Mouse (Mus musculus) gastrocnemius, postnatal 10 days (tissue): ENCODE measurements around the gene Mapk3. TPM values are rescaled to one million over a fixed set of nuclear protein-coding genes. Genes with fewer than 3 reads are reported as not detected.
A peak's percentile ranks its signal among the peaks of the same experiment; 100 is the strongest.

ENCODE experiments used
- DNase-seq: peaks from one replicate; pipeline ENCODE4 v3.0.0; 2021; ENCODE audit warnings: mixed read lengths
- total RNA-seq, 2 experiments: library from RNA; stranded (reverse); gene quantifications; 2 replicates each; pipeline ENCODE4 v1.2.3; 2021

Gene Mapk3
- total RNA-seq, 2 experiments from 2014 or later = 43.7 to 54.7 TPM

GRCm38 (mm10) chr7:126802134-126802889 lies 42.9 kb downstream of the Mapk3 start:
- DNase-seq = peak; percentile 58

- DNase-seq = no peak
Observed at GRCm38 (mm10) chr7:126803181-126803580, 43.8 kb downstream of the Mapk3 start.

- no peak for DNase-seq
Observed at GRCm38 (mm10) chr7:126803751-126804150, 44.4 kb downstream of the Mapk3 start.

- DNase-seq = no peak
Observed at GRCm38 (mm10) chr7:126806956-126807355, 47.6 kb downstream of the Mapk3 start.

- DNase-seq = no peak
Observed at GRCm38 (mm10) chr7:126807405-126807804, 48.0 kb downstream of the Mapk3 start.

- DNase-seq = peak; percentile 83
Observed at GRCm38 (mm10) chr7:126808703-126809455, 49.5 kb downstream of the Mapk3 start.

GRCm38 (mm10) chr7:126809723-126810369 lies 50.4 kb downstream of the Mapk3 start:
- DNase-seq = no peak

Other genes starting within 250 kb of the Mapk3 start
- 100 to 1,000 TPM; 147 to 153 TPM for gene Eif3c, start 193.2 kb upstream of the Mapk3 start, total RNA-seq
- gene Apobr, start 174.7 kb upstream of the Mapk3 start, total RNA-seq = 1 to 10 TPM in 1 of 2 experiments, under 1 TPM in 1; 0.59 to 1.0 TPM
- 10 to 100 TPM in 1 of 2 experiments, 1 to 10 TPM in 1; 6.3 to 14.3 TPM for gene Cln3, start 173.8 kb upstream of the Mapk3 start, total RNA-seq
- gene Il27, start 164.7 kb upstream of the Mapk3 start, total RNA-seq = not detected
- 10 to 100 TPM; 19.0 to 25.3 TPM for gene Nupr1, start 128.7 kb upstream of the Mapk3 start, total RNA-seq
- gene Sgf29, start 110.3 kb upstream of the Mapk3 start, total RNA-seq = 10 to 100 TPM; 21.9 to 22.9 TPM
- gene Sult1a1, start 83.2 kb upstream of the Mapk3 start, total RNA-seq = 10 to 100 TPM; 13.8 to 24.7 TPM
- gene Bola2, start 64.2 kb upstream of the Mapk3 start, total RNA-seq = 10 to 100 TPM; 53.6 to 54.4 TPM
- 1 to 10 TPM; 4.2 to 6.1 TPM for gene Slx1b, start 63.8 kb upstream of the Mapk3 start, total RNA-seq
- gene Coro1a, start 51.8 kb upstream of the Mapk3 start, total RNA-seq = 1 to 10 TPM; 5.0 to 7.0 TPM
- gene Gdpd3, start 6.7 kb downstream of the Mapk3 start, total RNA-seq = 1 to 10 TPM; 1.0 to 4.0 TPM
- gene Ypel3, start 17.4 kb downstream of the Mapk3 start, total RNA-seq = 10 to 100 TPM; 56.3 to 62.9 TPM
- gene Tbx6, start 21.9 kb downstream of the Mapk3 start, total RNA-seq = under 1 TPM; 0.38 to 0.75 TPM
- 10 to 100 TPM; 44.2 to 48.8 TPM for gene Ppp4c, start 32.9 kb downstream of the Mapk3 start, total RNA-seq
- 10 to 100 TPM; 10.3 to 10.5 TPM for gene Fam57b, start 38.1 kb downstream of the Mapk3 start, total RNA-seq
- not detected for gene 4930451I11Rik, start 72.0 kb downstream of the Mapk3 start, total RNA-seq
- gene Doc2a, start 87.8 kb downstream of the Mapk3 start, total RNA-seq = under 1 TPM; 0.14 to 0.68 TPM
- gene Hirip3, start 102.4 kb downstream of the Mapk3 start, total RNA-seq = 10 to 100 TPM; 11.9 to 18.1 TPM
- gene Ino80e, start 102.8 kb downstream of the Mapk3 start, total RNA-seq = 10 to 100 TPM; 18.6 to 23.6 TPM
- gene Taok2, start 125.1 kb downstream of the Mapk3 start, total RNA-seq = 10 to 100 TPM; 40.2 to 52.3 TPM
- 10 to 100 TPM; 16.2 to 17.3 TPM for gene Tmem219, start 163.3 kb downstream of the Mapk3 start, total RNA-seq
- gene Kctd13, start 169.3 kb downstream of the Mapk3 start, total RNA-seq = 1 to 10 TPM; 3.7 to 5.0 TPM
- gene Asphd1, start 190.0 kb downstream of the Mapk3 start, total RNA-seq = under 1 TPM in 1 of 2 experiments, not detected in 1; 0.35 TPM
- gene Sez6l2, start 191.0 kb downstream of the Mapk3 start, total RNA-seq = 10 to 100 TPM in 1 of 2 experiments, 1 to 10 TPM in 1; 5.9 to 10.5 TPM
- 10 to 100 TPM; 38.3 to 39.9 TPM for gene Cdipt, start 216.3 kb downstream of the Mapk3 start, total RNA-seq
- under 1 TPM; 0.42 to 0.45 TPM for gene Cdiptos, start 216.5 kb downstream of the Mapk3 start, total RNA-seq